Mouse (Mus musculus): ENCODE measurements around the gene Chtop. TPM values are rescaled to one million over a fixed set of nuclear protein-coding genes. Genes with fewer than 3 reads are reported as not detected.

The Chtop gene
- total RNA-seq, 1 experiment: 110 TPM

DNA sequence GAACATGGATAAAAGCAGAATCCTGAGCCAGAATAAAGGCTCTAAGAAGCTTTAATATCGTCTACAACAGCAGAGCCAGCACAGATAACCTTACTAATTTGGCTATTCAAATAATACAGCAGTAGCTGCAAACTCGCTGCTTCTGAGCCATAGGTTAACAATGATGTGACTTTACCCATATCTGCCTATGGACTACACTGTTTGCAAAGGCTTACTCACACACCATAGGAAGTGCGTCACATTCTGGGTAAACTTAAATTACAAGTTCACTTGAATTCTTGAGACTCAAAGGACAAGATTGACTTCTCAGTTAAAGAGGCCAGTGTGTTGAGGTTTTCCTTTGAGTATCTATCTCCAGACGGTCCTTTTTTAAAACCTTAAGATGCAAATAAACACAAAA is 5.9 kb downstream of the Chtop start:
- in situ Hi-C loops (cut with MboI; ENCODE audit: low sequenced_read_pairs in 2 of 2, unreplicated experiment in 2 of 2): no loop called here
- TF ChIP-seq HCFC1 (IDR thresholded peaks at IDR 0.05; ENCODE audit: borderline replicate concordance, insufficient read depth, low read length) (no peak), CHD2 (IDR thresholded peaks at IDR 0.05; ENCODE audit: low read depth, low read length) (no peak), ZC3H11A (IDR thresholded peaks at IDR 0.05; ENCODE audit: borderline replicate concordance, low read depth, low read length) (no peak), ZNF384 (IDR thresholded peaks at IDR 0.05; ENCODE audit: low read depth, low read length) (no peak), MAFK (IDR thresholded peaks at IDR 0.05; ENCODE audit: insufficient read depth, low read depth, low read length) (no peak)
- H3K9me3 ChIP-seq (ENCODE audit: control insufficient read depth, insufficient read depth, low read depth, low read length): no peaks in the 10 kb centered on the region
- H3K27ac ChIP-seq (ENCODE audit: insufficient read depth, low read depth, low read length, poor library complexity, severe bottlenecking): no peak overlapping the region
- peaks cover 33% of the 10 kb centered on the region for H3K36me3 ChIP-seq (ENCODE audit: control insufficient read depth, insufficient read depth, low read length, poor library complexity, severe bottlenecking)
- H3K9ac ChIP-seq (ENCODE audit: insufficient read depth, low read depth, low read length, poor library complexity, severe bottlenecking): no peak overlapping the region
- no peak overlapping the region for H3K4me3 ChIP-seq (ENCODE audit: insufficient read depth in 1 of 2, low read depth in 1 of 2, low read length in 2 of 2, poor library complexity in 1 of 2, severe bottlenecking in 1 of 2)
- H3K4me1 ChIP-seq (ENCODE audit: control insufficient read depth in 2 of 2, insufficient read depth in 2 of 2, low read length in 2 of 2, poor library complexity in 1 of 2): 0 out of 4 replicates have a peak, but pooled peaks cover 0 to 3% of the 10 kb centered on the region in 2 experiments
- DNase-seq (ENCODE audit: low read depth, low spot score): no peak

DNA sequence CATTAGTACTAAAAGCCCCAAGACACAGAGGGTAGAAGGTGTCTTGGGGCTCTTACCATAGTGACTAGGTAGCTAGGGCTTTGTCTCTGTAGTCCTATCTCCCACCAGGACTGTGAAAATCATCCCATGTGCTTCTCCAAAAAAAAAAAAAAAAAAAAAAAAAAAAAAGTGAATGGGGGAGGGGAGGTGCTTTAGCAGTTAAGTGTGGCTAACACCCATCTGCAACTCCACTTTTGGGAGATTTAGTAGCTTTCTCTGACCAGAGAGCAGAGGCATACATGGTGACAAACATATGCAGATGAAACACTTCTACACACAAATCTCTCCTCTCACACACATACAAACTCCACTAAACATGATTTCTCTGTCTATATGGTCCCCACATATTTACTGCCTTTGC is 11.7 kb downstream of the Chtop start:
- no peak overlapping the region for H3K9ac ChIP-seq (ENCODE audit: insufficient read depth, low read depth, low read length, poor library complexity, severe bottlenecking)
- DNase-seq (ENCODE audit: low read depth, low spot score): no peak
- no peaks in the 10 kb centered on the region; a peak in 1 of 4 replicates for H3K4me1 ChIP-seq (ENCODE audit: control insufficient read depth in 2 of 2, insufficient read depth in 2 of 2, low read length in 2 of 2, poor library complexity in 1 of 2)
- peaks cover 27% of the 10 kb centered on the region for H3K36me3 ChIP-seq (ENCODE audit: control insufficient read depth, insufficient read depth, low read length, poor library complexity, severe bottlenecking)
- no peak overlapping the region for H3K4me3 ChIP-seq (ENCODE audit: insufficient read depth in 1 of 2, low read depth in 1 of 2, low read length in 2 of 2, poor library complexity in 1 of 2, severe bottlenecking in 1 of 2)
- no peak overlapping the region for H3K27ac ChIP-seq (ENCODE audit: insufficient read depth, low read depth, low read length, poor library complexity, severe bottlenecking)
- in situ Hi-C loops (cut with MboI; ENCODE audit: low sequenced_read_pairs in 2 of 2, unreplicated experiment in 2 of 2): no loop called here
- H3K9me3 ChIP-seq (ENCODE audit: control insufficient read depth, insufficient read depth, low read depth, low read length): no peaks in the 10 kb centered on the region
- TF ChIP-seq ZNF384 (IDR thresholded peaks at IDR 0.05; ENCODE audit: low read depth, low read length) (peak; percentile 91), ZC3H11A (IDR thresholded peaks at IDR 0.05; ENCODE audit: borderline replicate concordance, low read depth, low read length) (no peak), MAFK (IDR thresholded peaks at IDR 0.05; ENCODE audit: insufficient read depth, low read depth, low read length) (no peak), HCFC1 (IDR thresholded peaks at IDR 0.05; ENCODE audit: borderline replicate concordance, insufficient read depth, low read length) (no peak), CHD2 (IDR thresholded peaks at IDR 0.05; ENCODE audit: low read depth, low read length) (no peak)

DNA sequence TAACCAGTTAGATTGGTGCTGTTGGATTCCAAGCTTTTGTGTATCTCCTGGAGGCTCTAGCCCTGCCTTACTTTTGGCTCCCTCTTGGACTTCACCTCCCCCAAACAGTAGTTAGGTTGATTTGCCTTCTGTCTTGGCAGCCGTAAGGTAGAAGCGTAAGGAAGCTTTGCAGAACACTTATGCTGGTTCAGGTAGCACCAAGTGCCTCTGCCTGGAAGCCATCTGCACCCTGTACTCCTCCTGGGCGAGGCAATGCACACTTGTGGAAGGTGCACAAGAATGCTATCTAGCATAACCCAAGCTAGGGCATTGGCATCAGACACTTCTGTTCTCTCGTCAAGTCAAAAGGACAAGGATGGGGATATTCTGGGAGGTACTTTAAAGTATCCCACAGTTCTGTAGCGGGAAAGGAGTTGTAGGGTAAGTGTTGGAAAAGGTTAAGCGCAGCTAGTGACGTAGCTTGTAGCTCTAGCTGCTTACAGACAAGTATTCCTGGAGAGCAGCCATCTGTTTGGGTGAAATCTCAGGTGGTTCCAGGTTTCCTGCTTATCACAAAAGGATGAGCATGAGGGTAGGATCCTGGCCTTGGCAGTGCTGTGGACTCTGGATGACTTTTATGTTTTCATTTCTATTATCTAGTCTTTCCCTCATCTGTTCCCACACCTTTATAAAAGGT is 13.3 kb downstream of the Chtop start:
- H3K9me3 ChIP-seq (ENCODE audit: control insufficient read depth, insufficient read depth, low read depth, low read length): no peaks in the 10 kb centered on the region
- in situ Hi-C loops (cut with MboI; ENCODE audit: low sequenced_read_pairs in 2 of 2, unreplicated experiment in 2 of 2): no loop called here
- no peak overlapping the region for H3K9ac ChIP-seq (ENCODE audit: insufficient read depth, low read depth, low read length, poor library complexity, severe bottlenecking)
- no peaks in the 10 kb centered on the region; a peak in 1 of 4 replicates for H3K4me1 ChIP-seq (ENCODE audit: control insufficient read depth in 2 of 2, insufficient read depth in 2 of 2, low read length in 2 of 2, poor library complexity in 1 of 2)
- TF ChIP-seq CHD2 (IDR thresholded peaks at IDR 0.05; ENCODE audit: low read depth, low read length) (no peak), ZNF384 (IDR thresholded peaks at IDR 0.05; ENCODE audit: low read depth, low read length) (no peak), HCFC1 (IDR thresholded peaks at IDR 0.05; ENCODE audit: borderline replicate concordance, insufficient read depth, low read length) (no peak)
- H3K4me3 ChIP-seq (ENCODE audit: insufficient read depth in 1 of 2, low read depth in 1 of 2, low read length in 2 of 2, poor library complexity in 1 of 2, severe bottlenecking in 1 of 2): no peak overlapping the region
- no peak for DNase-seq (ENCODE audit: low read depth, low spot score)
- peaks cover 18% of the 10 kb centered on the region for H3K36me3 ChIP-seq (ENCODE audit: control insufficient read depth, insufficient read depth, low read length, poor library complexity, severe bottlenecking)
- H3K27ac ChIP-seq (ENCODE audit: insufficient read depth, low read depth, low read length, poor library complexity, severe bottlenecking): no peak overlapping the region

DNA sequence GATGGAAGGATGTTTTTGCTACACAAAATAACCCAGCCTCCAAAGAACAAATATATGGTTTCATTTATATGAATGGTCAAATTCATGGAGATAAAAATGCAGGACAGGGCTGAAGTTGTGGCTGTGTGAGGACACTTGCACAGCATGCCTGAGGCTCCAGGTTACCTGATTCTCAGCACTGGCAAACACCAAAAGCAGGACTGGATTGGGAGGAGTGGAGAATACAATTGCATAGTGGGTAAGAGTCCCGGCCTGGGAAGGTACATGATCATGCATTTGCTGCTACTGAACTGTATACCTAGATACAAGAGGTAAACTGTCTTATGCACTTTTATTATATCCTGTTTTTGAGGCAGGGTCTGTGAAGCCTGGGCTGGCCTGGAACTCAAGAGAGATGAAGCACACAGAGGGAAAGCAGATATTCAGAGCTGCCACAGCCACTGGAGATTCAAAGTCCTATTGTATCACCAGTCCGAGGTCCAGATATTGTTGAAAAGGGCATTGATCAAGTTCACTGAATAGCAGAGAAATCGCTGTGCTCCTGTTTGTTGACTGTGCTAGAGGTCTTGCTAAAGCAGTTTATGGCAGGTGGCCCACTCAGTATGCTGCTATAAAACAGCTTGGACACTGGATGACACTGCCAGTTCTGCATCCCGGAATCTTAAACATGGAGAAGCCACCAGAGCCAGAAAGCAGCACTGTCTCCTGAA is 15.3 kb downstream of the Chtop start:
- Histone ChIP-seq H3K36me3 (ENCODE audit: control insufficient read depth, insufficient read depth, low read length, poor library complexity, severe bottlenecking) (peaks cover 16% of the 10 kb centered on the region), H3K27ac (ENCODE audit: insufficient read depth, low read depth, low read length, poor library complexity, severe bottlenecking) (no peak overlapping the region), H3K4me1 (ENCODE audit: control insufficient read depth in 2 of 2, insufficient read depth in 2 of 2, low read length in 2 of 2, poor library complexity in 1 of 2) (no peaks in the 10 kb centered on the region; a peak in 1 of 4 replicates), H3K9ac (ENCODE audit: insufficient read depth, low read depth, low read length, poor library complexity, severe bottlenecking) (no peak overlapping the region), H3K4me3 (ENCODE audit: insufficient read depth in 1 of 2, low read depth in 1 of 2, low read length in 2 of 2, poor library complexity in 1 of 2, severe bottlenecking in 1 of 2) (no peak overlapping the region), H3K9me3 (ENCODE audit: control insufficient read depth, insufficient read depth, low read depth, low read length) (no peaks in the 10 kb centered on the region)
- TF ChIP-seq MAFK (IDR thresholded peaks at IDR 0.05; ENCODE audit: insufficient read depth, low read depth, low read length) (no peak), CHD2 (IDR thresholded peaks at IDR 0.05; ENCODE audit: low read depth, low read length) (no peak), HCFC1 (IDR thresholded peaks at IDR 0.05; ENCODE audit: borderline replicate concordance, insufficient read depth, low read length) (no peak), ZNF384 (IDR thresholded peaks at IDR 0.05; ENCODE audit: low read depth, low read length) (no peak), ZC3H11A (IDR thresholded peaks at IDR 0.05; ENCODE audit: borderline replicate concordance, low read depth, low read length) (no peak)
- in situ Hi-C loops (cut with MboI; ENCODE audit: low sequenced_read_pairs in 2 of 2, unreplicated experiment in 2 of 2): no loop called here
- no peak for DNase-seq (ENCODE audit: low read depth, low spot score)

Data from ES-E14 (cell line).